In the genomic region with DNA sequence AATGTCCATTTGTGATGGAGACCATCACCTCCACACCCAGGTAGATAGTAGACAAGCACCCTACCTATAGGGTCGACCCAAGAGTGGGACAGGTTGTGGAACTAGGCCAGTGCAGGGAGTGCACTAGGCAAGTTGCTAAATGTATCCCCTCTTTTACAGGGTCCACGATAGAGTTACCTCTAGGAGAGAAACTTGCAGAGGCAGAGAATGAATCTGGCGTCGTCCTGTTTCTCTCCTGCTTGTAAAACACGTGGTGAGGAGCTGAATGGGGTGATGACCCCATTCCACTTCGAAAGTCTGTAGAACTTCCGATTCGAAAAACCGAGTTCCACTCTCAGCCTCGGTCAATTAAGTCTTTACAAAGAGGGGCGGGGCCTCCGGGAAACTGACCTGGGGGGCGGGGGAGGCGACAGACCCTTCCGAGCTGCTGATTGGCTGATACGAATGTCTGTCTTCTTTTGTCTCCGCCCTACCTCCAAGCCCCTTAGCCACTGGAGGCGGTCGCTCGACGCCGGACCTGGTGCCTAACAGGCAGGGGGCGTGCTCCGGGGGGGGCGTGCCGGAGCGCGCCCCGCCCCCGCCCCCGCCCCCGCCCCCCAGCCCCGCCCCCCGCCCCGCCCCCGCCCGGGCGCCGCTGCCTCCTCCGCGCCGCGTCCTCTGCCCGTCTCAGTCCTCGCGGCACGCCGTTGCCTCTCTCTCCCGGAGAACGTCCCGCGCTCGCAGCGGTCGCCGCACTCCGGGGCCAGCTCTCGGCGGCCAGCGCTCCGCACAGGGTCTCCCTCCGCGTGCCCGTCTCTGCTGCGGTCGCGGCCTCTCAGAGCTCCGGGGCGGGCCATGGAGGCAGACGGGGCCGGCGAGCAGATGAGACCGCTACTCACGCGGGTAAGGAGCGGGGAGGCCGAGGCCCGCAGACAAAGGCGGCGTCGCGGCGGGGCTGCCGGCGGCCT, we compare ENCODE assay signal across 8 mouse cellular contexts. TPM values are rescaled to one million over a fixed set of nuclear protein-coding genes. Genes with fewer than 3 reads are reported as not detected.
DNase-seq lines count a peak whose midpoint lies in the region; ATAC-seq and TF ChIP-seq lines count a peak whose summit lies in the region.

No protein-coding gene starts in this region.

- TF ChIP-seq RAD21 in CH12.LX (IDR thresholded peaks at IDR 0.05; ENCODE audit: low read depth, low read length): no peak

- H3K79me2 ChIP-seq in CH12.LX (replicated peaks; ENCODE audit: control insufficient read depth, extremely low read depth, insufficient read depth, poor library complexity, severe bottlenecking): peaks cover 2% of the 10 kb centered on the region; the same call in 1 of the 2 replicates

- peak; percentile 96 for ATAC-seq in forebrain, embryonic 11.5 days (replicated peaks; ENCODE audit: low FRiP score)
- peak; percentile 96 for ATAC-seq in heart, embryonic 16.5 days (replicated peaks; ENCODE audit: extremely low read depth, insufficient read depth, low FRiP score)
- ATAC-seq in liver, embryonic 15.5 days (ENCODE audit: insufficient read depth): peak; percentile 92
- peak; percentile 96 for ATAC-seq in neural tube, embryonic 12.5 days (ENCODE audit: low FRiP score, low read depth)

- H3K4me2 ChIP-seq in CH12.LX (ENCODE audit: insufficient read depth, low read depth, poor library complexity, severe bottlenecking): peak overlapping the region; percentile 65
- peak overlapping the region; percentile 65; the same call in 1 of the 2 replicates for H3K4me2 ChIP-seq in forebrain, embryonic 11.5 days (ENCODE audit: low read depth, low read length, severe bottlenecking)
- peak overlapping the region; percentile 82 for H3K4me2 ChIP-seq in heart, embryonic 16.5 days (ENCODE audit: low read depth, low read length)
- H3K4me2 ChIP-seq in liver, embryonic 15.5 days: peak overlapping the region; percentile 97
- peak overlapping the region; percentile 75 for H3K4me2 ChIP-seq in neural tube, embryonic 12.5 days (replicated peaks)

- peaks cover 3 to 36% of the 10 kb centered on the region in 2 experiments; a peak in 3 of 4 replicates for H3K4me1 ChIP-seq in CH12.LX (ENCODE audit: control insufficient read depth in 1 of 2, insufficient read depth in 2 of 2)
- H3K4me1 ChIP-seq in forebrain, embryonic 11.5 days (replicated peaks; ENCODE audit: control insufficient read depth, insufficient read depth, low read length): no peaks in the 10 kb centered on the region
- peaks cover 10% of the 10 kb centered on the region for H3K4me1 ChIP-seq in heart, embryonic 16.5 days (ENCODE audit: control insufficient read depth, insufficient read depth, low read length)
- H3K4me1 ChIP-seq in liver, embryonic 15.5 days (replicated peaks): peaks cover 26% of the 10 kb centered on the region
- peaks cover 12% of the 10 kb centered on the region for H3K4me1 ChIP-seq in neural tube, embryonic 12.5 days

- TF ChIP-seq POLR2A in CH12.LX (IDR thresholded peaks at IDR 0.05; ENCODE audit: low read depth, low read length): peak; percentile 86

- no peaks in the 10 kb centered on the region for H3K27me3 ChIP-seq in CH12.LX (replicated peaks)
- no peaks in the 10 kb centered on the region for H3K27me3 ChIP-seq in forebrain, embryonic 11.5 days (ENCODE audit: control insufficient read depth, insufficient read depth, low read length)
- no peaks in the 10 kb centered on the region for H3K27me3 ChIP-seq in heart, embryonic 16.5 days (ENCODE audit: control insufficient read depth, insufficient read depth, low read length)
- no peaks in the 10 kb centered on the region for H3K27me3 ChIP-seq in liver, embryonic 15.5 days
- no peaks in the 10 kb centered on the region for H3K27me3 ChIP-seq in neural tube, embryonic 12.5 days (replicated peaks)

- TF ChIP-seq EP300 in CH12.LX (IDR thresholded peaks at IDR 0.05; ENCODE audit: low read length): no peak

- under 1% methylated on average over 45 of the region's 85 CpGs for WGBS in forebrain, embryonic 11.5 days
- WGBS in heart, embryonic 16.5 days: under 1% methylated on average over 56 of the region's 85 CpGs
- WGBS in liver, embryonic 15.5 days (ENCODE audit: insufficient replicate concordance): under 1% methylated on average over 58 of the region's 85 CpGs
- WGBS in neural tube, embryonic 12.5 days: under 1% methylated on average over 68 of the region's 85 CpGs

- peak overlapping the region; percentile 64 to 97 (median 87) for H3K4me3 ChIP-seq in CH12.LX (replicated peaks in 1 of 3; ENCODE audit: low read depth in 2 of 3, low read length in 2 of 3, poor library complexity in 1 of 3)
- peak overlapping the region; percentile 84 for H3K4me3 ChIP-seq in forebrain, embryonic 11.5 days (ENCODE audit: low read depth, low read length)
- H3K4me3 ChIP-seq in heart, embryonic 16.5 days (ENCODE audit: low read length): peak overlapping the region; percentile 76
- H3K4me3 ChIP-seq in liver, embryonic 15.5 days (replicated peaks): peak overlapping the region; percentile 79
- H3K4me3 ChIP-seq in neural tube, embryonic 12.5 days: peak overlapping the region; percentile 63

- in situ Hi-C loops in CH12.LX (cut with MboI; ENCODE audit: low pct_ligation_motif_present, low pct_unique_long_range_greater_than_20kb, low sequenced_read_pairs): no loop called here

- peak overlapping the region; percentile 72 for H3K9ac ChIP-seq in CH12.LX (ENCODE audit: insufficient read depth, low read depth)
- peak overlapping the region; percentile 98 for H3K9ac ChIP-seq in forebrain, embryonic 11.5 days (ENCODE audit: low read length)
- H3K9ac ChIP-seq in heart, embryonic 16.5 days (ENCODE audit: low read length): peak overlapping the region; percentile 87
- H3K9ac ChIP-seq in liver, embryonic 15.5 days: peak overlapping the region; percentile 82
- H3K9ac ChIP-seq in neural tube, embryonic 12.5 days: peak overlapping the region; percentile 95

- dilution Hi-C loops in CH12.LX (cut with MboI; ENCODE audit: extremely low pct_ligation_motif_present, extremely low pct_unique_long_range_greater_than_20kb, low sequenced_read_pairs): no loop called here

- no peak for TF ChIP-seq CTCF in CH12.LX (conservative IDR thresholded peaks at IDR 0.05 in 1 of 2, IDR thresholded peaks at IDR 0.05 in 1 of 2; ENCODE audit: low read depth in 2 of 2, low read length in 2 of 2)

- H3K36me3 ChIP-seq in CH12.LX (replicated peaks in 1 of 2; ENCODE audit: control insufficient read depth in 1 of 2, insufficient read depth in 1 of 2, low read length in 1 of 2): peaks cover 0 to 3% of the 10 kb centered on the region in 2 experiments
- H3K36me3 ChIP-seq in forebrain, embryonic 11.5 days (ENCODE audit: control insufficient read depth, insufficient read depth, low read length): no peaks in the 10 kb centered on the region
- no peaks in the 10 kb centered on the region for H3K36me3 ChIP-seq in heart, embryonic 16.5 days (ENCODE audit: control insufficient read depth, insufficient read depth)
- H3K36me3 ChIP-seq in liver, embryonic 15.5 days (replicated peaks): no peaks in the 10 kb centered on the region
- no peaks in the 10 kb centered on the region for H3K36me3 ChIP-seq in neural tube, embryonic 12.5 days

- 0 out of 2 replicates have a peak overlapping the region, but pooled peaks have one; percentile 53 for H3K27ac ChIP-seq in CH12.LX (ENCODE audit: insufficient read depth, low read depth)
- peak overlapping the region; percentile 96 for H3K27ac ChIP-seq in forebrain, embryonic 11.5 days (ENCODE audit: low read depth, low read length)
- H3K27ac ChIP-seq in heart, embryonic 16.5 days (ENCODE audit: low read length): peak overlapping the region; percentile 91
- peak overlapping the region; percentile 79 for H3K27ac ChIP-seq in liver, embryonic 15.5 days (replicated peaks)
- H3K27ac ChIP-seq in neural tube, embryonic 12.5 days: peak overlapping the region; percentile 99

- H3K9me3 ChIP-seq in CH12.LX (replicated peaks; ENCODE audit: low read length): no peaks in the 10 kb centered on the region
- H3K9me3 ChIP-seq in forebrain, embryonic 11.5 days (ENCODE audit: control insufficient read depth, low read length): no peaks in the 10 kb centered on the region
- H3K9me3 ChIP-seq in heart, embryonic 16.5 days (replicated peaks; ENCODE audit: control insufficient read depth, low read length): no peaks in the 10 kb centered on the region
- no peaks in the 10 kb centered on the region for H3K9me3 ChIP-seq in liver, embryonic 15.5 days (replicated peaks)
- no peaks in the 10 kb centered on the region for H3K9me3 ChIP-seq in neural tube, embryonic 12.5 days

- DNase-seq in CH12.LX (ENCODE audit: extremely low read depth): peak; percentile 97
- peak; percentile 93 for DNase-seq in c-Kit-positive CD71-positive TER-119-negative erythroid progenitor cells, embryonic 14.5 days (ENCODE audit: low read depth)
- DNase-seq in forebrain, embryonic 11.5 days (ENCODE audit: low spot score): peak; percentile 97
- DNase-seq in kidney, postnatal 36 days: peak; percentile 94
- peak; percentile 94 for DNase-seq in telencephalon, adult 2 months (ENCODE audit: low read depth, low spot score)

TF ChIP-seq in CH12.LX, 34 proteins besides CTCF, POLR2A, EP300 and RAD21 (continues in another document):
- TF ChIP-seq BHLHE40 (IDR thresholded peaks at IDR 0.05; ENCODE audit: low read depth, low read length) (no peak), USF2 (conservative IDR thresholded peaks at IDR 0.05; ENCODE audit: low read depth, low read length) (no peak), USF1 (IDR thresholded peaks at IDR 0.05; ENCODE audit: low read depth, low read length) (no peak), NELFE (IDR thresholded peaks at IDR 0.05; ENCODE audit: low read depth, low read length) (peak; percentile 80), PAX5 (IDR thresholded peaks at IDR 0.05; ENCODE audit: low read length) (no peak), TCF12 (IDR thresholded peaks at IDR 0.05; ENCODE audit: low read depth, low read length) (peak; percentile 68), ZKSCAN1 (IDR thresholded peaks at IDR 0.05; ENCODE audit: borderline replicate concordance, low read depth, low read length) (no peak), ETS1 (conservative IDR thresholded peaks at IDR 0.05; ENCODE audit: low read depth, low read length) (no peak), MAFK (IDR thresholded peaks at IDR 0.05; ENCODE audit: insufficient replicate concordance, low read length) (no peak), GABPA (IDR thresholded peaks at IDR 0.05; ENCODE audit: insufficient replicate concordance, low read depth, low read length) (no peak), ZC3H11A (IDR thresholded peaks at IDR 0.05; ENCODE audit: low read depth, low read length) (no peak), POLR2AphosphoS2 (IDR thresholded peaks at IDR 0.05; ENCODE audit: low read depth, low read length) (peak; percentile 68; the same call in 1 of the 2 replicates)

RNA-seq across cellular contexts. Expression of a gene that starts 0.6 kb away (rescaled TPM):
- total RNA-seq in CH12.LX (2012; rRNA removed) (13.6 and 13.9 TPM in 2 replicates), CH12.LX (2014; rRNA removed) (17.6 and 21.4 TPM in 2 replicates)
- 15.5 and 19.0 TPM in 2 replicates for polyA plus RNA-seq in CH12.LX (2012; ENCODE audit: insufficient read length, low read depth)
- polyA plus RNA-seq in forebrain, embryonic 11.5 days (2014; fragmentation: Nextera tagmentation; extraction: Ambion mirVana): 31.7 and 33.5 TPM in 2 replicates
- 9.8 and 11.2 TPM in 2 replicates for polyA plus RNA-seq in heart, embryonic 16.5 days (2015; fragmentation: Nextera tagmentation; extraction: Ambion mirVana)
- polyA plus RNA-seq in liver, embryonic 15.5 days (2015; fragmentation: Nextera tagmentation; extraction: Ambion mirVana): 3.1 and 3.2 TPM in 2 replicates
- 36.3 and 41.4 TPM in 2 replicates for polyA plus RNA-seq in neural tube, embryonic 12.5 days (2016; fragmentation: Nextera tagmentation; extraction: Ambion mirVana)

Comparison
In these comparisons a context has a peak if more than half of its experiments do, and no peak if none do; other contexts are left out.
1. Peak in every context shown above with its lines: DNase-seq, ATAC-seq, H3K4me3 ChIP-seq and H3K27ac ChIP-seq.